Mouse (Mus musculus): Measurements from ENCODE around the gene Pou3f1.
A peak's percentile ranks its signal among the peaks of the same experiment; 100 is the strongest.
"Not testable (repeated sequence)": the region's sequence is repeated elsewhere in the genome, so short reads cannot be mapped to it uniquely, and the experiment has no call there.

Gene Pou3f1

DNA sequence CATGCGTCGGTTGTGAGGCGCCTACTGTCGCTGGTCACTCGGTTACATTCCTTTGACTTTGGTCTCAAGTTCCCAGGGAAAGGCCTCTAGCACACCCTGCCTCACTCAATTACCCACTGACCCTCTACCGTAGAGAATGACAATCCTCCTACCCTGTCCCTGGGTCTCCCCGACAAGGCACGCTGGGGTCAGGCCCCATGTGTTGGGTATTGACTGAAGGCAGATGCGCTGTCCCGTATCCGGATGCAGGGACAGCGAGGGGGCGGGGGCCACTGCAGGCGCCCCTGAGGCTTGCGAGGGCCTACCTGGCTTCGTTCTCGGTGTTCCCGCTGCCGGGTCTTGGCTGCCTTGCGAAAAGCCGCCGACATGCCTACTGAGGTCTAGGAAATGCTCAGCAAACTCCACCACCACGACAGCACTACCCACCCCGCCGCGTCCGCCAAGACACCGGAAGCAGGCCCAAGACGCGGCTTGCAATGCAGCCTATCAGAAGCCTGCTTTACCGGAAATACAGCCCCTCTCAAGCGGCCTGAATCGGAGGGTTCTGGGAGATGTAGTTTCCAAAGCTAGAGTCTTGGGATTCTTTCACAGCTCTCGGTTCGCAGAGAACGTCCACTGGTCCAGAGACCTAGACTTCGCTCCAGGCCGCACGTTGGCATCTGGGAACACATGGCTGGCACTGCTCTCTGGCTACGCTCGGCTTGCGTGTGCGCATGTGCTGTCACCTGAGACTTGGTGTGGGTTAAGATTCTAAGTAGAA is 36.7 kb downstream of the Pou3f1 start, which contains the start of gene Utp11:
TSS of gene Utp11 (minus strand) at position 466 of the 760 bp plus-strand sequence.
- DNase-seq, result peak; percentile 83

- DNase-seq, result no peak
Measured at GRCm38 (mm10) chr4:124694572-124694971, 38.0 kb downstream of the Pou3f1 start.

DNA sequence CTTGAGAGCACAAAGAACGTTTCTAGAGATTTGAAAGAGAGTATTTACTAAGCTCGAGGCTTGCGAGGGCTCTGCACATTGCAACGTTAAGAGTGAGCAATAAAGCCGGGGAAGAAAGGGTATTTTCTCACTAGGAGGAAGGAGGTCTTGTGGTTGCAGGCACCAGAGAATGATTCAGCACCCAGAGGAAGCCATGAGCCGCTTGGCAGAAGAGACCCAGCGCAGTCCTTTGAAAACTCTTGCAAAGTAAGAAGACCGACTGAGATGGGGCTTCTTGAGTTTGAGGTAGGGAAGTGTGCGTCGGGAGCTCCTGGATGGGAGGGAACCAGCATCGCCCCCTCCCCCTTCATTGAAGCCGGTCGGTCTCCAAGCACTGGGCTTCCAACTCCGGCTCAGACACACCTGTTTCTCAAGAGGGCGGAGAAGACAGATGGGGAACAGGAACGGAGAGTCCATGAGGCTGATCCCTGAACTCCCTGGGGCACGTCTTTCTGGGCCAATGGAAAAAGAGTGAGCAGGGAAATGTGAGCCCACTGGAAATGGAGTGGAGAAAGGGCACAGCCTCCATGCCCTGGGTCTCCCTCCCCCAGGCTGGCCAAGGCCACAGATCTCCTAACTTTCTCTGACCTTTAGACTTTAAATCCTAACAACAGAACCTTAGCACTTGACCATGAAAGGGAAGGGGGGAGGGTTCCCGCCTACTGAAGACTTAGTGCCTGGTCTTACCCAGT is 39.3 kb downstream of the Pou3f1 start:
- DNase-seq, result peak in 1 of 2 experiments; percentile 18

DNA sequence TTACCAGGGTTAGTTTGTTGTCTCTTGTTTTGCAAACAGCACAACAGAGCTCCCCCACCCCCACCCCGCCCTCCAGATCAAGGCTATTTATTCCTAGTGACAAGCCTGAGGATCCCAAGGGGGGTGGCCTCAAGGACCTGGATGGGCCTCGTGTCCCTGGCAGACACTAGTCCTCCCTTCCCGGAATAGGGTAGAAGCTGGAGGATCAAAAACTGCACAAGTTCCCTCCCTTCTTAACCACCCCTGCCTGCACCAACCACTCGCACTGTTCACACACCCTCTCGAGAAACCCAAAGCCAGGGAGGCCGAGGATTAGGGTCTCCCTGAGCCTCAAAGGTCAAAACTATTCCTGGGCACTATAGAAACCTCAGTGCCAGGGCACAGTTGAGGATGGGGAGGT is 43.2 kb downstream of the Pou3f1 start:
- no peak for DNase-seq

GRCm38 (mm10) chr4:124700248-124700971 is 43.8 kb downstream of the Pou3f1 start, which contains the start of gene Fhl3:
Gene Fhl3, plus strand, starts transcription at chr4:124700701.
- peak; percentile 63 for DNase-seq

DNA sequence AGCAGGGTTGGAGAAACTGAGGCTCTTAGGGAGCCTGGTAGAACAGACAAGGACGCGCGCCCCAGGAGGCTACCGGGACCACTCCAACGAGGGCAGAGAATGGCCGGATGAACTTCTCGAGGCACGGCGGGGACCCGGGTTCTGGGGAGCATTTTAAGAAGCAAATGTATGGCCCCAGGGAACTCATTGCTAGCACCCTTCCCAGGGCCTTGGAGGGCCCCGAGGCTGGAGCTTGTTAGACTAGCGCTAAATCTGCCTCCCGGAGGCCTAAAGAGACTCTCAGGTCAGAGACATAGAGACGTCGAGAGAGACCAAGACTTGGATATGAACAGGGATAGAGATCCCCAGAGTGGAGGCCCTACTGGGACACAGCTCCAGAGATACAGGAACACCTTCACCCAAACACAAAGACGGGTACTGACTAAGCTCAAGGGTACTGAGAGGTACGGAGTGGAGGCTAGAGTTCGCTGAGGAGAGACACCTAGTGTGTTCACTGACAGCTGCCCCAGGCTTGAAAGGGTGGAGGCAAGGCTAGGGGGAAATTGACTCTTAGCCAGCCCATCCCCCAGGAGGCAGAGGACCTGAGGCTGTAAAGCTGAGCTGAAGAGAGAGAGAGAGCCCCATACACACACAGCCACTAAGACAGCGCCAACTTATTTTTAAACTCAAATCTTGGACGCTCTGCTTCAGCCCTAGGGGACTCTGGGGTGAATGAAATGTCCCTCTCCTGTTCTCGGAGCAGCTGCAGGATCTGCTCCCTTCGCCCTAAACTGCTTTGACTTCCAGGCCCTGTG is 44.6 kb downstream of the Pou3f1 start:
- peak; percentile 34 to 40 for DNase-seq

GRCm38 (mm10) chr4:124701916-124702315 is 45.3 kb downstream of the Pou3f1 start:
- DNase-seq, result no peak

- no peak for DNase-seq
Measured at GRCm38 (mm10) chr4:124703406-124703805, 46.8 kb downstream of the Pou3f1 start.

- DNase-seq, result peak; percentile 44 to 51
Measured at GRCm38 (mm10) chr4:124703881-124704796, 47.5 kb downstream of the Pou3f1 start.

- no peak for DNase-seq
Measured at GRCm38 (mm10) chr4:124704797-124705474, 48.3 kb downstream of the Pou3f1 start.

- DNase-seq, result no peak
Measured at GRCm38 (mm10) chr4:124705661-124706269, 49.2 kb downstream of the Pou3f1 start.

- not testable (repeated sequence) for DNase-seq
Measured at GRCm38 (mm10) chr4:124707381-124708199, 51.0 kb downstream of the Pou3f1 start.

DNA sequence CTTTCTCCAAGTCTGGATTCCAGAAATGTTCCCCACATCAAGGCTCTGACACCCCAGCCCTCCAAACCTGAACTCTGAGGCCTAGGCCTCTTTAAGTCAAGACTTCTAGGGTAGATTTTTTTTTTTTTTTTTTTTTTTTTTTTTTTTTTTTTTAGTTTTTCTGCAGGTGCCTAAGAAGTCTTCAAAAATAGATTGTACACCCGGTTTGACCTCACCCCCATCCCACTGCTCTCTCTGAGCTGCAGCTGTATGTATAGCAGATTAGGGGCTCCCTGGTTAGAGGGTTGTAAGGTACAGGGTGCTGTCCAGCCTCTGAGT is 51.6 kb downstream of the Pou3f1 start:
- not testable (repeated sequence) for DNase-seq

DNA sequence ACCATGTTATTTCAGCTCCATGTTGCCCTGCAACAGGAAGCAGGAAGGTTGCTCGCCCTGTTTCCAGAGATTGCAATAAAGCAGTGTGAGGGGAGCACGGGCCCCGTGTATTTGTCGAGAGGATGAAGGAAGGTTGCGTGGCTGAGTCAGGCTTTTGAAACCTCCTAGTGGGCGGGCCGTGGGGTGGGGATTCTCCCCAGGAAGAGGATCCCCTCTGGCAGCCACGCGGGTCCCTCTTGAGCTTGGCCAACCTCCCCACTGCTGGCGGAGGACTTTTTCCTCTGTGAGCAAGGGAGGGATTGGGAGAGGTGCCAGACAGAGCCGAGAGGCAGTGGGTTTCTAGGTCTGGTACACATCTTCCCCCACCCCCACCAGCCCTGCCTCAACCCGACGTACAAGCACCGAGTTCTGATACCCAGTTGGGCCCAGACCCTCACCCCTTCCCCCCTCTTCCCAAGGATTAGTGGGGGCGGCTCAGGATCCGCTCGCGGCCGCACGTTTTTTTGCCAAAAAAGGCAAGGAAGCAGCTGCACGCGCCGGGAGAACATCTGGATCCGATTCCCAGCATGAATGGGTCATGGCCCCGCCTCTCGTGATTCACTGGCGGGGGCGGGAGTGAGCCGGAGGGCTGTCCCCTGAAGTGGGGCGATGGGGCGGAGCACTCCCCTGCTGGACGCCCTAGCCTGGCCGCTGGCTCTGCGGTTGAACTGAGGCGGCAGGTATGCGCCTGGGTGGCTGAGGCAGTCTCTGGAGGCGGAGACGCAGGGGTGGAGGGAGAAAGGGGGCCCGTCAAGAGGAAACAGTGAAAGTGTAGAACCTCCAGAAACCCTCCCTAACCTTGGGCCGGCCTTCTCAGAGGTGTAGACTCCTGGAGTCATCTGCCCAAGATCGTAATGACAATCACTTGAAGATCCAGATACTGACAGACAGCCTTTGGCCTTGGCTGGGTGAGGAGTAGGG is 52.2 kb downstream of the Pou3f1 start:
- DNase-seq, result peak; percentile 75 to 77

- DNase-seq, result peak; percentile 46 to 49
Measured at GRCm38 (mm10) chr4:124709961-124710446, 53.4 kb downstream of the Pou3f1 start.
